Mouse (Mus musculus) midbrain, embryonic 11.5 days (tissue): ENCODE data around the gene Tmprss9. TPM values are rescaled to one million over a fixed set of nuclear protein-coding genes. Genes with fewer than 3 reads are reported as not detected.

Source experiments
- ATAC-seq: fragments of 200-750 bp; cut with Nextera tagmentation; 2 replicates; pipeline ENCODE4 v1.8.0; 2017; ENCODE audit warnings: moderate TSS enrichment, moderate library complexity; ENCODE audit not compliant: low FRiP score
- DNase-seq: peaks from one replicate; pipeline ENCODE4 v3.0.0; 2015; ENCODE audit warnings: low spot score; ENCODE audit errors: missing footprints
- H3K27ac ChIP-seq: fragments of 300-500 bp; sonication (generic); 2 replicates; pipeline ENCODE4 v1.5.1; 2014; ENCODE audit warnings: low read depth, low read length
- H3K27me3 ChIP-seq: fragments of 300-500 bp; sonication (generic); 2 replicates; pipeline ENCODE4 v1.6.1; 2014; ENCODE audit warnings: mild to moderate bottlenecking, low read length, moderate library complexity, mixed read lengths; ENCODE audit not compliant: control insufficient read depth, insufficient read depth
- H3K36me3 ChIP-seq: fragments of 300-500 bp; sonication (generic); 2 replicates; pipeline ENCODE4 v1.6.1; 2014; ENCODE audit warnings: mild to moderate bottlenecking, low read length, moderate library complexity, mixed read lengths; ENCODE audit not compliant: control insufficient read depth, insufficient read depth
- H3K4me1 ChIP-seq: fragments of 300-500 bp; sonication (generic); 2 replicates; pipeline ENCODE4 v1.6.1; 2014; ENCODE audit warnings: low read length; ENCODE audit not compliant: control insufficient read depth, insufficient read depth
- H3K4me2 ChIP-seq: fragments of 300-500 bp; sonication (generic); 2 replicates; pipeline ENCODE4 v1.6.1; 2014; ENCODE audit warnings: mild to moderate bottlenecking, moderate library complexity
- H3K4me3 ChIP-seq: fragments of 300-500 bp; sonication (generic); 2 replicates; pipeline ENCODE4 v1.5.1; 2014; ENCODE audit warnings: low read depth, low read length
- H3K9ac ChIP-seq: fragments of 300-500 bp; sonication (generic); 2 replicates; pipeline ENCODE4 v1.6.1; 2014; ENCODE audit warnings: low read length
- H3K9me3 ChIP-seq: fragments of 300-500 bp; sonication (generic); 2 replicates; pipeline ENCODE4 v1.6.1; 2016; ENCODE audit warnings: low read length; ENCODE audit not compliant: control insufficient read depth
- whole genome bisulfite sequencing: fragments of 180-500 bp; shearing (Covaris S2); extraction: QIAGEN DNeasy Blood & Tissue Kit; methylation state at CpG from one replicate; pipeline ENCODE4 v1.1.7; 2014; 5-methylcytosine and 5-hydroxymethylcytosine counted together
- polyA plus RNA-seq: library from polyadenylated mRNA; unstranded; fragments of >200 nt; fragmentation: Nextera tagmentation; extraction: Ambion mirVana; gene quantifications from 2 replicates; pipeline ENCODE4 v1.2.1, GENCODE M21; 2014

Tmprss9 gene
- polyA plus RNA-seq, 1 experiment from 2014 or later, result not detected

GRCm38 (mm10) chr10:80839848-80840247 lies 31.8 kb upstream of the Tmprss9 start:
- no peak for ATAC-seq

GRCm38 (mm10) chr10:80841685-80842084 lies 30.0 kb upstream of the Tmprss9 start:
- 78% methylated on average over 2 of the region's 2 CpGs for WGBS
- Histone ChIP-seq H3K4me3 (no peak overlapping the region), H3K4me1 (peaks cover 8% of the 10 kb centered on the region), H3K36me3 (no peaks in the 10 kb centered on the region), H3K4me2 (no peak overlapping the region), H3K27me3 (peaks cover 33% of the 10 kb centered on the region), H3K27ac (no peak overlapping the region), H3K9me3 (no peaks in the 10 kb centered on the region), H3K9ac (no peak overlapping the region)
- ATAC-seq (no peak), DNase-seq (no peak)

More at GRCm38 (mm10) chr10:80839848-80840247, 31.8 kb upstream of the Tmprss9 start:
- WGBS, result 61% methylated on average over 6 of the region's 6 CpGs
- Histone ChIP-seq H3K27ac (no peak overlapping the region), H3K9me3 (no peaks in the 10 kb centered on the region), H3K27me3 (peaks cover 41% of the 10 kb centered on the region), H3K4me1 (peaks cover 8% of the 10 kb centered on the region), H3K4me3 (no peak overlapping the region), H3K9ac (no peak overlapping the region), H3K36me3 (no peaks in the 10 kb centered on the region), H3K4me2 (no peak overlapping the region)
- peak; percentile 64 for DNase-seq

GRCm38 (mm10) chr10:80842334-80842733 lies 29.3 kb upstream of the Tmprss9 start:
- no peaks in the 10 kb centered on the region for H3K9me3 ChIP-seq
- WGBS, result 81% methylated on average over 15 of the region's 15 CpGs
- no peak overlapping the region for H3K27ac ChIP-seq
- no peaks in the 10 kb centered on the region for H3K36me3 ChIP-seq
- DNase-seq (peak; percentile 77), ATAC-seq (no peak)
- H3K9ac ChIP-seq, result no peak overlapping the region
- H3K4me1 ChIP-seq, result peaks cover 8% of the 10 kb centered on the region
- no peak overlapping the region for H3K4me2 ChIP-seq
- no peak overlapping the region for H3K4me3 ChIP-seq
- peaks cover 33% of the 10 kb centered on the region for H3K27me3 ChIP-seq

GRCm38 (mm10) chr10:80843087-80843930 lies 28.3 kb upstream of the Tmprss9 start:
- peaks cover 8% of the 10 kb centered on the region for H3K4me1 ChIP-seq
- peak; percentile 80 for DNase-seq
- peaks cover 33% of the 10 kb centered on the region for H3K27me3 ChIP-seq
- peak overlapping the region; percentile 62 for H3K4me2 ChIP-seq
- peak overlapping the region; percentile 35 for H3K4me3 ChIP-seq
- 7% methylated on average over 32 of the region's 32 CpGs for WGBS
- no peak overlapping the region for H3K27ac ChIP-seq
- no peaks in the 10 kb centered on the region for H3K36me3 ChIP-seq
- no peaks in the 10 kb centered on the region for H3K9me3 ChIP-seq
- H3K9ac ChIP-seq, result peak overlapping the region; percentile 54
- ATAC-seq, result no peak; the same call in 1 of the 2 replicates

GRCm38 (mm10) chr10:80843931-80844547 lies 27.6 kb upstream of the Tmprss9 start, which contains the start of gene Lingo3:
Lingo3 (minus strand) TSS chr10:80844039.
- Histone ChIP-seq H3K9me3 (no peaks in the 10 kb centered on the region), H3K27me3 (peaks cover 33% of the 10 kb centered on the region), H3K4me2 (peak within 1 kb of the TSS; percentile 62), H3K9ac (peak within 1 kb of the TSS; percentile 54), H3K4me3 (peak within 1 kb of the TSS; percentile 35), H3K27ac (no peak within 1 kb of the TSS), H3K36me3 (no peaks in the 10 kb centered on the region), H3K4me1 (peaks cover 8% of the 10 kb centered on the region)
- DNase-seq (peak; percentile 91), ATAC-seq (peak; percentile 39; the same call in 1 of the 2 replicates)
- 4% methylated on average over 51 of the region's 51 CpGs for WGBS

- ATAC-seq, result no peak
- no peak overlapping the region for H3K4me3 ChIP-seq
Measured at GRCm38 (mm10) chr10:80845055-80845693, 26.5 kb upstream of the Tmprss9 start.

GRCm38 (mm10) chr10:80845732-80846131 lies 25.9 kb upstream of the Tmprss9 start:
- Histone ChIP-seq H3K4me1 (peaks cover 8% of the 10 kb centered on the region), H3K4me3 (no peak overlapping the region), H3K9me3 (no peaks in the 10 kb centered on the region), H3K27ac (no peak overlapping the region), H3K9ac (no peak overlapping the region), H3K4me2 (no peak overlapping the region), H3K36me3 (no peaks in the 10 kb centered on the region), H3K27me3 (peaks cover 33% of the 10 kb centered on the region)
- DNase-seq (peak; percentile 75), ATAC-seq (no peak)
- WGBS, result 82% methylated on average over 12 of the region's 12 CpGs

More at GRCm38 (mm10) chr10:80845055-80845693, 26.5 kb upstream of the Tmprss9 start:
- 63% methylated on average over 8 of the region's 8 CpGs for WGBS
- H3K27me3 ChIP-seq, result peaks cover 33% of the 10 kb centered on the region
- DNase-seq, result peak; percentile 75
- H3K4me1 ChIP-seq, result peaks cover 8% of the 10 kb centered on the region
- H3K27ac ChIP-seq, result no peak overlapping the region
- H3K9me3 ChIP-seq, result no peaks in the 10 kb centered on the region
- no peak overlapping the region for H3K4me2 ChIP-seq
- H3K36me3 ChIP-seq, result no peaks in the 10 kb centered on the region
- H3K9ac ChIP-seq, result no peak overlapping the region

- ATAC-seq (no peak; the same call in 1 of the 2 replicates), DNase-seq (no peak)
- peaks cover 5% of the 10 kb centered on the region for H3K4me1 ChIP-seq
- H3K36me3 ChIP-seq, result peaks cover 7% of the 10 kb centered on the region
- no peak overlapping the region for H3K4me2 ChIP-seq
- H3K4me3 ChIP-seq, result no peak overlapping the region
- H3K27me3 ChIP-seq, result peaks cover 20% of the 10 kb centered on the region
- H3K27ac ChIP-seq, result no peak overlapping the region
- WGBS, result 12% methylated on average over 10 of the region's 10 CpGs
- H3K9ac ChIP-seq, result no peak overlapping the region
- H3K9me3 ChIP-seq, result no peaks in the 10 kb centered on the region
Measured at GRCm38 (mm10) chr10:80848571-80848970, 23.1 kb upstream of the Tmprss9 start.
